Mouse (Mus musculus) cortical plate, adult 2 months (tissue): ENCODE measurements around the gene Enkd1.

Experiments
- CTCF ChIP-seq: fragments of 200-500 bp; IDR thresholded peaks from 2 replicates; pipeline ENCODE4 v1.5.1; 2011; ENCODE audit warnings: mild to moderate bottlenecking, control low read depth, low read length; ENCODE audit not compliant: insufficient read depth; ENCODE audit errors: extremely low read depth
- POLR2A ChIP-seq: fragments of 200-500 bp; IDR thresholded peaks from 2 replicates; pipeline ENCODE4 v1.6.1; 2011; ENCODE audit warnings: mild to moderate bottlenecking, low read length, control low read depth; ENCODE audit not compliant: insufficient read depth; ENCODE audit errors: extremely low read depth

- TF ChIP-seq CTCF (no peak), POLR2A (no peak)
Observed at GRCm38 (mm10) chr8:105743301-105743700, 35.3 kb upstream of the Enkd1 start.
